Mouse (Mus musculus): Measurements from ENCODE around the gene Slc1a7.

Slc1a7 gene

GRCm38 (mm10) chr4:108055873-108056272, 87.7 kb downstream of the Slc1a7 start:
- DNase-seq = no peak

DNA sequence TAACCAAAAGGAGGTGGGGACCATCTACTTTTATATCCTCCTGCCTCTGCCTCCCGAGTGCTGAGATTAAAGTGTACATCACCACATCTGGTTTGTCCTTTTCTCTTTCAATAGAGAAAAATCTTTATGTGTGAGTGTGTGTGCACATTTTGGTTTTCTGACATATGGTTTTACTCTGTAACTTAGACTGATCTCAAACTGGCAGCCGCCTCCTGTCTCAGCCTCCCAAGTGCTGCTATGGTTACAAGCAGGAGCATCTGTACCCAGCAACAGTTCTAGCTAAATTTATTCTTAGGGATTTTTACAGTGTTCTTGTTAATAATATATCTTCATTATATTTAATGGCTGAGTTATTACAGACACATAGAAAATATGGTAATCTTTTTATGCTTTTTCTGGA, 89.1 kb downstream of the Slc1a7 start:
- no peak for DNase-seq

GRCm38 (mm10) chr4:108058166-108058565, 90.0 kb downstream of the Slc1a7 start:
- DNase-seq = no peak

GRCm38 (mm10) chr4:108059601-108060379, 91.7 kb downstream of the Slc1a7 start:
- DNase-seq = no peak

GRCm38 (mm10) chr4:108060774-108061173, 92.6 kb downstream of the Slc1a7 start:
- no peak for DNase-seq

DNA sequence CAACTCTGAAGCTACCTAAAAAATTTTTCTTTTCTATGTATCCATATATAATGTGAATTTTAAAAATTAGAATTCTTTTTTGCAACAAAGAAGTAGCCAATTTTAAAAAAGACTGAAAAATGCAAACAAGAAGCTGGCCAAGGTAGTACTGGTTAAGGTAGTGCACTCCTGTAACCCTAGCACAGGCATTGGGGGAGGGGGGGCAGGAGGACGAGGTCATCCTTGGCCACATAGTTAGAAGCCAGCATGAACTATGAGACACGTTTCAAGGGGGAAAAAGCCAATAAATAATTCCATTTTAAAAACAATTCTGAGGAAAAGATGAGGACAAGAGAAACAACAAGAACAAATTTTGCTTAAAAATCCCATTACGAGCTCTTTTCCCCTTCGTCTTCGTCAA, 94.4 kb downstream of the Slc1a7 start:
- no peak for DNase-seq
